Mouse (Mus musculus) ovary, adult 18-20 months (tissue): ENCODE measurements around the gene Scgb3a1.

Experiments used
- DNase-seq: peaks from one replicate; pipeline ENCODE4 v3.0.0; 2022; ENCODE audit warnings: low spot score, mixed read lengths

The Scgb3a1 gene

DNA sequence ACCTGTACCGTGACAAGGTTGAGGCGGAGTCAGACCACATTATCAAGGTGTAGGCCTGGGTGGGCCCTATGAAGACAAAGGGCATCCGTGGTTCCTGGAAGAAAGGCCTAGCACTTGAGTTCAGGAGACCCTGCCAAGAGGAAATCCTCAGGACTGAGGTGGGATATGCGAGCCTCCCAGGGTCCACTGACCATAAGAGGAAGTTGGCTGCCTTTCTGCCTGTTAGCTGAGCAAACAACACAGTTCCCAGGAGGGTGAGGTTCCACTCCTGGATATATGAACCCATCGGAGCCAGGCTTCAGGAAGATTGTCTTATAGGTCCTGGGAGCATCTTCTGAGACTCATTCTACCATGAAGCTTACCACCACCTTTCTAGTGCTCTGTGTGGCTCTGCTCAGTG lies at the start of gene Scgb3a1:
Gene Scgb3a1, plus strand, starts transcription at position 301 of the 400 bp plus-strand sequence.
- no peak for DNase-seq

DNA sequence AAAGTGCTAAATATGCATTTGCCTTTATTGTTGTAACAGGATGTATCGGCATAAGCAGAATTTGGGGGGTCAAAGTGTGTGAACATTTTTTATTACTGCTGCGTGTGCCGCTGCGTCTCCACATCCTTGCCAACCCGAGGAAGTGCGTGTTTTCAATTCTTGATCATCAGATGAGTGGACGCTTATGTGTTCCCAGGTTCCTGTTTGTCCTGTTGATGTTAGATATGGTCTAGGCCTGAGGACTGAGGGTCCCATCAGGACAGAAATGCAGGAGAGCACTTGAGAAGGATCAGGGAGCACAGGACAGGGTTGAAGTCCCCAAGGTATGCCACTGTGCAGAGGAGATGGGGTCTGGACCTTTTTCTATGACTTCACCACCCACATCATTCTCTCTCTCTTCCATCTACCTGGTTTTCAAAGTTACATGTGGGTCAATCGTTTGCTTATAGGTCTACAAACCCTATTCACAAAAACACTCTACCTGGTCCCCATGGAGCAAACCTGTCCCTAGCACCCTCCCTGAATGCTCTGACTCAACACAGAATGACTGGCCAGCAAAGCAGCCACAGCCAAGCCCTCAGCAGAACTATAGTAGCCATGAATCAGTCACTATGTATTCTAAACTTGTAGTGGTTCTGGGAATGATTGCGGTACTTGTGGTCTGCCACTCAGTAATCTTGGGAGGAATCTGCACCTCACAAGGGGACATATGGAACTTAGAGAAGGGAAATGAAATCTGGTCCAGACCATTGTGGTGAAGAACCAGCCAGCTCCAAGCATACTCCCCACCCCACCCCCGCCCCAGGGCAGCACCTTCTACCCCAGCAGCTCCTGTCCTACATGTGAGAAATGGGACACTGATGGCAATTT lies 47.3 kb upstream of the Scgb3a1 start:
- no peak for DNase-seq

DNA sequence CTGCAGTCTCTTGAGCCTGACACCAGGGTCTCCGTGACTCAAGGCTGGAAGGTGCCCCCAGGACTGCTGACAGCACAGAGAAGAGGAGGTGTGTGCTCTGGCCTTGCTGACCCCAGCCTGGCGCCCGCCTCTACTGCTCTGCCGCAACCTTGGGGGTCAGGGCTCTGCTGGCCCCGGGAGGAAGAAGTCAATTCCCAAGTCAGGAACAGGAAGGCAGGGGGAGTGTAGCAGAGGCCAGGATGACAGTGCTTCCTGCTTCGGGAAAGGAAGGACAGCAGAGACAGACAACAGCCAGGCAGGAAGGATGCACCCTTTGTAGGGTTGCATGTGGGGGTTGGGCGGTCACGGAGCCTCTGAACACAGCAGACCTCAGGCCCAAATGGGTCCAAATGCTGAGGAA lies 44.9 kb upstream of the Scgb3a1 start:
- no peak for DNase-seq

DNA sequence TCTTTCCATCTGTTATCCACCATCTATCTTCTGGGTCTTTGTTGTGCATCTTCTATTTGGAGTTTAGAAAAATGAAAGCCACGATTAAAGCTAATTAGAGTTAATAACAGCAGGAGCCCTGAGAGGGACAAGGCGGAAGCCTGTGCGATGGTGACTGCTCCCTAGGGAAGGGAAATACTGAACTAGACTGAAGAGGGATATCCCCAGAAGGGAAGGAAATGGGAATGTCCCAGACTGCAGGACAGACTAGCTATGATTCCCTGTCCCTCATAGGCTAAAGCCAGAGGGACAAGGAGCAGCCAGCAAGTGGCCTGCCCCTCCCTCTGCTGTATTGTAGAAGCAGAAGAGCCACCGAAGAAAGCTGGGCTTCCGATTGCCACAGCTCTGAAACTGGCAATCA lies 41.5 kb upstream of the Scgb3a1 start:
- no peak for DNase-seq

DNA sequence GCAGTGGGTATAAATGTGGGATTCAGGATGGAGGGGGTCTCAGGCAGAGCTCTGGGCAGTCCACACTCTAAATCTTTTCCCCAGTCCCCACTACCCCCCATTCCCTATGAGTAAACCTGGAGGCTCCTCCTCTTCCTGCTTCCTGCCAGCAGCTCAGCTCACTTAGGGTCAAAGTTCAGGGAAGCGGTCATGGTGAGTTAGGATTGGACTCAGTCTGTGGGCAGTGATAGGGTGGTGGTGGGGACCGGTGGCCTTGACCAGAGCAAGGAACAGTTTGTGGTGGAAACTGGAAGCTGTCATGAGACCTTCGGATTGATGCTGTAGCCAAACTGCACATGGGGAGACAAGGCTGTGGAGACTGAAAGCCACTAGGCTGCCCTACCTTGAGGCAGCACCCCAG lies 39.3 kb upstream of the Scgb3a1 start:
- no peak for DNase-seq

DNA sequence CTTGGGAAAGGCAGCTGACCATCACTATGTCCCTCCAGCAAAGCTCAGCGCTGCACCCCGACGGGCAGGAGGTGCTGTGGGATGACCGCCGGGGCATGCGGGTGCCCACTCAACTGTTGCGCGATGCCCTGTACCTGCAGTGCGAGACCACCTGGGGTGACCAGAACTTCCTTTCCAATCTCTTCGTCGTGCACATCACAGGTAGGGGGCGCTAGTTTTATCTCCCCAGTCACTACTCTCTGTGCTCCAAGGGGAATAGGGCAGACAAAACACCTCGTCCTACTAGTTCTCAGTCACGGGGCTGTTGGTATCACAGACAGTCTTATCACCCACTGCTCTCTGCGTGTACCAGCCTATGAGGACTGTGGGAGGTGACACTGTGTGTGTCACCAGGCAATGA lies 37.5 kb upstream of the Scgb3a1 start:
- no peak for DNase-seq

DNA sequence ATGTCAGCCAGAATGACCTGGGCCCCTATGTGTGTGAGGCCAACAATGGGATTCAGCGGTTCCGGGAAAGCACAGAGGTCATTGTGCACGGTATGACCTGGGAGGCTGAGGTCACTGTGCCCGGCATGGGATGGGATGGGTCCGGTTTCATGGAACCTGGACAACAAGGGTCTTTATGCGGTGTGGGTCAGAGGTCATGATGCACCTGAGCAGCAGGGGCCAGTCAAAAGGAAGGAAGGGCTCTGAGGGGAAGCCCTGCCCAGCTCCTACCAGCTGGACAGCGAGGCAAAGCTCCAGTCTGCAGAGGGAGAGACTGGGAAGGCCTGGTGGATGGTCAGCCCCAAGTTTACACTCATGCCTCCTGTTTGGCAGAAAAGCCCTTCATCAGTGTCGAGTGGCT lies 36.7 kb upstream of the Scgb3a1 start:
- no peak for DNase-seq

DNA sequence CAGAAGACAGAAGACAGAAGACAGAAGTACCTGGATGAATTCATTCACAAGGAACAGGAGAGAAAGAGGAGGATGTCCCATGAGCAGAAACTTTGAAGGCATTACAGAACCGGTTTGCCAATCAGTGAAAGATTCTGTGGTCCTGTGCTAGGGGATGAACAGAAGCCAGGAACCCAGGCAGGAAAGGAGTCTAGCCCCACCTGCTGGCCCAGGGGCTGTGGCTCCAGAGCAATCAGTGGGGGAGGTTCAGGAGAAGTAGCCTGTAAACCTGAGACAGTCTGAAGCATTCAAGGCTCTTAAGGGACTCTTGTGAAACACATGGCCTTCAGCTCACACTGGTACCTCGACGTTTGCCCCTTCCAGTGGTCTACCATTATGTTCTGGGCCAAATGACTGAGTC lies 32.3 kb upstream of the Scgb3a1 start:
- no peak for DNase-seq

DNA sequence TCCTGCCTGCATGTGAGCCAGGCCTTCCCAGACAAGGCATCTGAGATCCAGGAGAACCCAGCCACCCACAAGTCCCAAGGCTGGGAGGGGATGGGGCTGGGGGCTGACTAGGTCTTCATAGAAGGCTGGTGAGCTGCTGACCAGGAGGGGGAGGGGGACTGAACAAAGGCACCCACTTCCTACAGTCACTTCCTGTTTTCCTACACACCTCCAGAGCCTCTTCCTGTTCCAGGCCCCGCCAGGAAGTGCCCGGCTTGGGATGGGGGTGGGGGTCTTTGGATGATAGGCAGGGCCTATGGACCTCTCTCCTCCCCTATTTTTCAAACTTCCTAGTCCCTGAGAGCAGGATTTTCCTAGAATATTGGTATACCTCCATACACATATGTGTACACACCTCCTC lies 31.2 kb upstream of the Scgb3a1 start:
- DNase-seq: no peak

DNA sequence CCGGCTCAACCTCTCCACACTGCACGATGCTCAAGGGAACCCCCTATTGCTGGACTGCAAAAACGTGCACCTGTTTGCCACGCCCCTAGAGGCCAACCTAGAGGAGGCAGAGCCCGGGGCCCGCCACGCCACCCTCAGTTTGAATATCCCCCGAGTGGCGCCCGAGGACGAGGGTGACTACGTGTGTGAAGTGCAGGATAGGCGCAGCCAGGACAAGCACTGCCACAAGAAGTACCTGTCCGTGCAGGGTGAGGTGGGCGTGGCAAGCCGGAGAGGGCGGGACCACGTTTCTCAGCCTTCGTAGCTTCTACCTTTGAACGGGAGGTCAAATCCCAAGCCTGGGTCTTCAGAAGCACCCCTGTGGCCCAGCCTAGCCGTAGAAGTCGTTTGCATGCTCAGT lies 29.3 kb upstream of the Scgb3a1 start:
- no peak for DNase-seq

DNA sequence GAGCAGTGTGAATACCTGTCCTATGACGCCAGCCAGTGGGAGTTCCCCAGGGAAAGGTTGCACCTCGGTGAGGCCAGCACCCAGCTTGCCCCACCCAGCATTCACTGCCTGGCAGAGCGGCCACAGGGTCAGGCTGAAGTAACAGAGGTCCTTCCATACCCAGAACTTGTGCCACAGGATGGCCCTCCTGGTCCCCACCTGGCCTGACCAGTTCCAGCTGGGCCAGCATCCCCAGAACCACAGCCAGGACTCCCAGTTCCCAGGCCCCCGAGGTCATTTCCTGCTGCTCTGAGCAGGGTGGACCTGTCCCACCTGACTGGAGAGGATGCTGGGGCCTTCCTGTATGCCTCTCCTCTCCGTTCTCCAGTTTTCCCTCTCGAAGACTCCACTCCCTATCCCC lies 27.7 kb upstream of the Scgb3a1 start:
- no peak for DNase-seq

DNA sequence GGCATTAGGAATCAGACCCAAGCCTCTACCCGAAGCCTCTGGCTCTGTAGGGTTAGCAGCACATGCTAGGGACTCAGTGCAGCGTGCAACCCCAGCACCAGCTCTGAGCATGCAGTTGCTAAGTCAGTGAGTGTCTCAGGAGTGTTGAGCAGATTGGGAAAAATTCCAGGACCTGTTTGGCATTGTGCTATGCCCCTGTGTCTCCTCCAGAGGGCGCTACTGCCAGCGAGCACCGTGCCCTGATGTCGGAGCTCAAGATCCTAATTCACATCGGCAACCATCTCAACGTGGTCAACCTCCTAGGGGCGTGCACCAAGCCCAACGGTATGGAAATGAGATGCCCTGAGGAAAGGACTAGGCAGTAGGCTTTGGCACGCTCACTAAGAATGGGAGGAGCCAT lies 27.0 kb upstream of the Scgb3a1 start:
- no peak for DNase-seq

DNA sequence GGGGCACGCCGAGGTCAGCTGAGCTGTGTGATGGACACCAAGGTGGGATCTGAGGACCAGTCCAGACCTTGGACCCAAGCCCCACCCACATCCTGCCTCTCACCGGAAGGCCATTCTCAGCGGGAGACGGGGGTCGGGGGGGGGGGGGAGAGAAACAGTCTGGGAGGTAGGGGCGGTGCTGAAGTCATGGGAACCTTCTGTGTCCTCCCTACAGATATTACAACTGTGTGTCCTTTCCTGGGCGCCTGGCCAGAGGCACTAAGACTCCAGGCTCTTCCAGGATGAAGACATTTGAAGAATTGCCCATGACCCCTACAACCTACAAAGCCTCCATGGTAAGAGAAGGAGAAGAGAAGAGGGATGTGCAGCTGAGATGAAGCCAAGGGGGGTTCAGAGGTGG lies 17.7 kb upstream of the Scgb3a1 start:
- DNase-seq: no peak

DNA sequence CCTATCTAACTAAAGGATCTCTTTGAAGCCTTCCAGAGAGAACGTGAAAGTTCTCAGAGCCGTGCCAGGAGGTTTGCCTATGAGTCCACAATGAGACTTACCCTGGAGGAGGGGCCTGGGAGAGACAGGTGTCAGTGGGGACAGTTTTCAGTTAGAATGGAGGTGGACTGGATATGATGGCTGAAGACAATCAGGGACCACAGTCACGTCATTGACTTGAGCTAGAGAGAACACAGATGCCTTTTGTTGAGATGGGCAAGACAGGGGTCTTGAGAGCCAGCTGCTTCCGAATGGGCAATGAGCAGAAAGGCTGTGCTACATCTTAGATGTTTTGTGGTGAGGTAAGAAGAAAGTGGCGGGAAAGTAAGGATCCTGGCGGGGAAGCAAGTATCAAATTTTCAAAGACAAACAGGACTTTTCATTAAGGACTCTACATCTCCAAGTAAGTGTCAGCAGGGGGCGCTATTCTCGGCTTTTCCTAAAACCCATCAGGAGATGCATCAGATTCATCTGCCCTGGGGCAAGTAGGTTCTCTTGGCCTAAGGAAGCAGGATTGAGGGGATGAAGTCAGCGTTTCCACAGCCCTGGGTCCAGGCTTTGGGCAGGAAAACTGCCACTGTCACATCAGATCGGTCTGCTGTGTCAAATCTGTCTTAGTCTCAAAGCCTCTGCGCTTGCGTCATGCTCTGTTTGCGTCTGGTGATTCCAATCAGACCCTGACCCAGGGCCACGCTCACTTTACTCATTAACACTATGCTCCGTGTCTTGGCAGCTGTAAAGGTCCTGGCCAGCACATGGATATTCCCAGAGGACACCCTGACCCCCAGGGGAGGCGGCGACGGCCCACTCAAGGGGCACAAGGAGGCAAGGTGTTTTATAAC lies 13.1 kb upstream of the Scgb3a1 start:
- no peak for DNase-seq

DNA sequence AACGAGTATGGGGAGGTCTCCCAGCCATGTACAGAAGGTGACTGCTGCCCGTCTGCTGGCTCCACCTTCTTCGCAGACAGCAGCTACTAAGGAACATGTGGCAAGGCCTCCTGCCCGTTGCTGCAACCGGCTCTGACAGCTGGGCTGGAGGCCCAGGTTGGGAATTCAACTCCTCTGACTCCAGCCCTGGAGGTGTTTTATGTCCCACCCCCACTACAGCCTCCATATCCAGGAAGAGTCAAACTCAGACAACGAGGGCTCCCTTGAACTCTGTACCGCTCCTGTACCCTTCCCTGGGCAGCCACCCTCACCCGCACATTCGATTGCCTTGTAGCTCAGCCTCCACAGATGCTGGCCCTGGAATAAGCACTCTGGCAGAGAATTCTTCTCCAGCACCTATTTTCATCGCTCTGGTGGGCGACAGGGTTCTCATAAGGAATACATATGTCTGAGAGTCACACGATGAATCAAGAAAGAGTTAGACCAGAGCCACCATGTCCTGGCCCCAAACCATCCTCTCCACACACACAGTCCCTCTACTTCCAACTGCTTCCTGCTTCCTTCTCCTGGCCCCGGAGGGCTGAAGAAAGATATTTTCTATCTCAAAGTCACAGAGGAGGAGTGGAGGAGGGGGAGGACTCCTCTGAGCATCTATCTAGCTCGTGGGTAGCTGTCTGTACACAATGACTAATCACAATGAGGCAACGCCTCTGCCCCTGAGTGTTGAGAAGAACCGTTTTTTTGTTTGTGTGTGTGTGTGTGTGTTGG lies 12.2 kb upstream of the Scgb3a1 start:
- DNase-seq: no peak

DNA sequence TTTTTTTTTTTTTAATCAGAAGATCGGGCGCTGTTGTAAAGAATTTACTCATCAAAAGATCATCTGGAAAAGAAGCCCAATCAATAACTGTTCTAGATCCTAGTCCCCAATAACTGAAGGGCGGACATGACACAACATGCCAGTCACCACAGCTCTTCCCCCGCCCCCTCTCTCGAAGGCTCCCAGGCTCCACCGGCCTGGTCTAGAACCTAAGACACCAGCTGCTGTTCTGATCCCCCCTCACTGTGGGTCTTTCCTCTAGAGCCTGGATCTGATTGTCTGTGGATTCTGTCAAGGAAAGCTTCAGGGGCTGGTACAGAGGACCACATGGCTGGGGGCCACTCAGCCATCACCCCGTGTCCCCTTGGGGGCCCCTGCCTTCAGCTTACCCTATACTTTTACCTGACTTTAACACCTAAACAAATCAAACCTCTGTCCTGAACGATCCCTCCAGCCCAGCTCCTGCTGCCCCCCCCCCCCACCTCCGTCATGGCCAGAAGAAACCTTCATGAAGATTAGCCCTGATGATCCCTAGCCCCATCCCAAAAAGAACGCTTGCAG lies 11.6 kb upstream of the Scgb3a1 start:
- DNase-seq: no peak

DNA sequence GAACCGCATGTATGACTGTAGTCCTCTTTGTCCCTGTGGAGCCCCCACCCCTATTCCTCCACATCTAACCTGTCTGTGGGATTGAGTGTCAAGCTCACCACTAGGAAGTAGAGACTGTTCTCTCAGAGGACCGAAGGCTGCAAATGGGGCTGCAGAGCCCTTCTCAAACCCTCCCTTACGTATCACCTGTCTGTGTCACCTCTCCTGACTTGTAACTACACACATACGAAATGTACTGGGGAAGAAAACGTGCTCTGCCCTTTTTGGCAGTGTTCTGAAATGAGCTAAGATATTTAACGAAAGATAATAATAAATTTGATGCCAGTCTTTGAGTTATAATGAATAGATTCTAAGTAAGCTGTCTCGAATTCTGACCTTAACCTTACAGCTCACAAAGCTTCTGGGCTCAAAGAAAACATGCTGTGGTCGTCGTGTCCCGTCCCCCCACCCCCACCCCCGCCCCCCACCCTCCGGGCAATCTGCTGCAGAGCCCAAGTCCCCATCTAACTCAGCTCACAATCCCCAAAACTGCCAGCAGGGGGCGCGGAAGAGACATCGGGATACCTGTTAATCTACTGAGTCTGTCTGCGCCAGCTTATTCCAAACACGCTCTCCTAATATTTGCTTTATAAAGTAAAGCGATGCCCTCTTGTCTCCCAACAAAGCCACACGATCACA lies 10.9 kb upstream of the Scgb3a1 start:
- peak; percentile 43 for DNase-seq

DNA sequence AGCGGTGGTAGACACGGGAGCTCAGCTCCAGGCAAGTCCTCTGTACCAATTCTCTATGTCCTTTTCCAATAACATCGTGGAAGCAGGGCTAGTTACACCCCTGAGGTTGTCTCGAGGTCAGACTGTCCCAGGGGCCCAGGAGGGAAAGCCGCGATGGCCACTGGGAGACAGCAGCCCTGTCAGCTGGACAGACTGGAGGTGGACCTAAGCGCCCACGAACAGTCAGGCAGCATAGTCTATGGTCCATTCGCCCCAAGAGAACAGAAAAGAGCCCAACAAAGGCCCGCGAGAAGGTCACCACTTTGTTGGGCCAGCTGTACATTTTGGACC lies 10.4 kb upstream of the Scgb3a1 start:
- DNase-seq: no peak

DNA sequence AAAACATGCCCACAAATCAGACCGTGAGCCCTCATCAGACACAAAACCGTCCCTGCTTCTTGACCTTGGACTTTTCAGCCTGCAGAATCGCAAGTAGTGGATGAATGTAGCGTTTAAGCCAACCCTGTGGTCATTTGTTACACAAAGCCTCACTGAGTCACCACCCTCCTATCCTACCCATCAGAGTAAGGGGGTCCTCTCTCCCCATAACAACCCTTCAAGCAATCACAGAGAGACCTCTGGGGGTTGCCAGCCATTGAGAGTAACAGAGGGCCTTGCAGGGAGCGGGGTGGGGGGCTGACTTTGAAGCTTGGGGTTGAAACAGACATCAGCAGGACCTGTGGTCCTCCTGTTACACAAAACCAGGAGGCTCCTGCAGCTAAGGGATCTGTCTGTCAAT lies 8.8 kb upstream of the Scgb3a1 start:
- DNase-seq: no peak

DNA sequence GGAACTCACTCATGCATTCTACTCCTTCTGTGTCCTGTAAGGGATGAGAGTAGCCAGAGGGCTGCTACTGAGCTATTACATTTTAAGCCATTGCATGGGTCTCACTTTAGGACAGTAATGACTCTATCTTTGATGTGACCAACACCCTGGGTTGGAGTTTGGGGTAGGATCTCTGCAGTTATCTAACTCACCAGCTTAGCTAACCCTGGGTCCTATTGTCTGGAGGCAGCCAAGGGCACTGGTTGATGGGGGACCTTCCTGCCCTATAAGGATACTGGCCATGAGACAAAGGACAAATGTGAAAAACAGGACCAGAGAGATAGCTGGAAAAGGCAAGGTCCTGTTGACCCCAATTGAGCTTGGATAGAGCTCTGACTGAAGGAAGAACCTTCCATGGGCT lies 7.9 kb upstream of the Scgb3a1 start:
- DNase-seq: no peak

DNA sequence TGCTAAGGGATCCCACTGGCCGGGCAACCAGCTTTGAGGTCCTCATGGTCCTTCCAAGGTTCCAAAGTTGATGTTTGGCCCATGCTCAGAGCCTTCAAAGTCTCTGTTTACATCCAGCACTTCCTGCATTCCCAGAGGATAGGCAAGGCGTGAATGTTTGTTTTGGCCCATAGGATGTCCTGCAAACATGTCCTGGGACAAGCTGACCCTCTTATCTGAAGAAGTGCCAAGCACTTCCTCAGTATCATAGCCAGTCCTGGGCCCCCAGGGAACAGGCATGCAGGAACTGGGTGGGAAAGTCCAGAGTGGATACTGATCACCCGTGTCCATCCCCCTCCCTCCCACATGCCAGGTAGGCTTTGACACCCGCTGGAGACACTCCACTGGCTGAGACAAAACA lies 5.3 kb upstream of the Scgb3a1 start:
- peak; percentile 40 for DNase-seq
